Mouse (Mus musculus): ENCODE results near the gene Tbcel.

The Tbcel gene

GRCm38 (mm10) chr9:42507709-42508108, at the start of gene Tbcel:
Gene Tbcel (minus strand): TSS chr9:42507809.
- no peak for DNase-seq (ENCODE audit: low spot score in 2 of 2)

- no peak for DNase-seq (ENCODE audit: low spot score in 2 of 2)
Observed at GRCm38 (mm10) chr9:42555186-42555585, 47.6 kb upstream of the Tbcel start.

GRCm38 (mm10) chr9:42550116-42550515, 42.5 kb upstream of the Tbcel start:
- DNase-seq (ENCODE audit: low spot score in 2 of 2), result peak; percentile 3 to 5

GRCm38 (mm10) chr9:42548981-42549380, 41.4 kb upstream of the Tbcel start:
- no peak for DNase-seq (ENCODE audit: low spot score in 2 of 2)

- no peak for DNase-seq (ENCODE audit: low spot score in 2 of 2)
Observed at GRCm38 (mm10) chr9:42544521-42544920, 36.9 kb upstream of the Tbcel start.

- DNase-seq (ENCODE audit: low spot score in 2 of 2), result no peak
Observed at GRCm38 (mm10) chr9:42533491-42533890, 25.9 kb upstream of the Tbcel start.

- DNase-seq (ENCODE audit: low spot score in 2 of 2), result no peak
Observed at GRCm38 (mm10) chr9:42533041-42533440, 25.4 kb upstream of the Tbcel start.

- DNase-seq (ENCODE audit: low spot score in 2 of 2), result no peak
Observed at GRCm38 (mm10) chr9:42531951-42532350, 24.3 kb upstream of the Tbcel start.

GRCm38 (mm10) chr9:42530221-42531152, 22.9 kb upstream of the Tbcel start:
- no peak for DNase-seq (ENCODE audit: low spot score in 2 of 2)

- DNase-seq (ENCODE audit: low spot score in 2 of 2), result no peak
Observed at GRCm38 (mm10) chr9:42520587-42521084, 13.0 kb upstream of the Tbcel start.

GRCm38 (mm10) chr9:42518163-42518562, 10.6 kb upstream of the Tbcel start:
- DNase-seq (ENCODE audit: low spot score in 2 of 2), result no peak

GRCm38 (mm10) chr9:42513159-42513558, 5.5 kb upstream of the Tbcel start:
- no peak for DNase-seq (ENCODE audit: low spot score in 2 of 2)

- DNase-seq (ENCODE audit: low spot score in 2 of 2), result no peak
Observed at GRCm38 (mm10) chr9:42512312-42512711, 4.7 kb upstream of the Tbcel start.

GRCm38 (mm10) chr9:42508235-42508634, 626 bp upstream of the Tbcel start:
- no peak for DNase-seq (ENCODE audit: low spot score in 2 of 2)

- no peak for DNase-seq (ENCODE audit: low spot score in 2 of 2)
Observed at GRCm38 (mm10) chr9:42507022-42507421, 587 bp downstream of the Tbcel start.

GRCm38 (mm10) chr9:42504971-42505510, 2.6 kb downstream of the Tbcel start:
- no peak for DNase-seq (ENCODE audit: low spot score in 2 of 2)

- no peak for DNase-seq (ENCODE audit: low spot score in 2 of 2)
Observed at GRCm38 (mm10) chr9:42504559-42504958, 3.0 kb downstream of the Tbcel start.

GRCm38 (mm10) chr9:42503709-42504108, 3.9 kb downstream of the Tbcel start:
- DNase-seq (ENCODE audit: low spot score in 2 of 2), result no peak

GRCm38 (mm10) chr9:42496296-42496695, 11.3 kb downstream of the Tbcel start:
- no peak for DNase-seq (ENCODE audit: low spot score in 2 of 2)

- no peak for DNase-seq (ENCODE audit: low spot score in 2 of 2)
Observed at GRCm38 (mm10) chr9:42491780-42492179, 15.8 kb downstream of the Tbcel start.

GRCm38 (mm10) chr9:42490589-42491382, 16.8 kb downstream of the Tbcel start:
- DNase-seq (ENCODE audit: low spot score in 2 of 2), result no peak

- peak in 1 of 2 experiments; percentile 18 for DNase-seq (ENCODE audit: low spot score in 2 of 2)
Observed at GRCm38 (mm10) chr9:42488071-42488470, 19.5 kb downstream of the Tbcel start.
